Mouse (Mus musculus): ENCODE measurements at regions not wholly inside any gene's neighbourhood (a gene's known extent, or its start where the extent isn't known, plus 50 kb on each side); places are given as distances from the start of the nearest gene placed in this dataset.

DNA sequence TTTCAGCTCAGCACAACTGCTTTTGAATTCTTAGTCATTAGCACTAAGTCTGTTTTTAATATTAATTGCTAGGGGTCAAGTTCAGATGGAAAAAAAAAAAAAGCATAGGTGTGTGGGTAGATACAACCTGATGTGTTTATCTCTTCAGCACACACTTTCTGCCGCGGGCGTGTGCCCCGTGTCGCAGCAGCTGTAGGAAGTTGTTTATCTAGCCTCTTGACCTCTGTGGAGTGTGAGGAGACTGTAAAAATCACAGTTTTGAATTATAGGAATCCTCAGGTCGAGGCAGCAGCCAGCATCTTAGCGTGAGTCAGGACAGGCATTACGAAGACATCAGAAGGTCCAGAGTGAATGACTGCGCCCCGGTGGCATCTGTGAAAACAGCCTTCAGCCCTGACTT, 72.8 kb upstream of the Srd5a3 start:
- Histone ChIP-seq H3K4me3 (ENCODE audit: low read depth, low read length) (no peak overlapping the region), H3K9me3 (ENCODE audit: low read length) (no peaks in the 10 kb centered on the region), H3K36me3 (ENCODE audit: insufficient read depth) (no peaks in the 10 kb centered on the region), H3K4me2 (ENCODE audit: low read depth) (no peak overlapping the region), H3K9ac (no peak overlapping the region), H3K27me3 (ENCODE audit: insufficient read depth, low read length) (no peaks in the 10 kb centered on the region), H3K4me1 (ENCODE audit: insufficient read depth) (no peaks in the 10 kb centered on the region), H3K27ac (ENCODE audit: low read depth, low read length) (no peak overlapping the region)
- ATAC-seq (no peak), DNase-seq (no peak)
- TF ChIP-seq CTCF (IDR thresholded peaks at IDR 0.05; ENCODE audit: low read depth), result no peak
- WGBS, result 87% methylated on average over 10 of the region's 10 CpGs

- Histone ChIP-seq H3K9me3 (ENCODE audit: low read length) (no peaks in the 10 kb centered on the region), H3K4me3 (ENCODE audit: low read depth, low read length) (no peak overlapping the region), H3K27me3 (ENCODE audit: insufficient read depth, low read length) (no peaks in the 10 kb centered on the region), H3K9ac (no peak overlapping the region), H3K27ac (ENCODE audit: low read depth, low read length) (no peak overlapping the region), H3K4me1 (ENCODE audit: insufficient read depth) (no peaks in the 10 kb centered on the region), H3K36me3 (ENCODE audit: insufficient read depth) (no peaks in the 10 kb centered on the region), H3K4me2 (ENCODE audit: low read depth) (no peak overlapping the region)
- WGBS, result 68% methylated on average over 4 of the region's 4 CpGs
- ATAC-seq, result no peak
- no peak for TF ChIP-seq CTCF (IDR thresholded peaks at IDR 0.05; ENCODE audit: low read depth)
- no peak for DNase-seq
Observed at GRCm38 (mm10) chr5:76065789-76066188, 74.3 kb upstream of the Srd5a3 start.

GRCm38 (mm10) chr5:76065227-76065626, 74.8 kb upstream of the Srd5a3 start:
- WGBS, result 65% methylated on average over 6 of the region's 6 CpGs
- no peaks in the 10 kb centered on the region for H3K27me3 ChIP-seq (ENCODE audit: insufficient read depth, low read length)
- DNase-seq (no peak), ATAC-seq (no peak)
- no peak overlapping the region for H3K9ac ChIP-seq
- H3K4me1 ChIP-seq (ENCODE audit: insufficient read depth), result no peaks in the 10 kb centered on the region
- H3K4me2 ChIP-seq (ENCODE audit: low read depth), result no peak overlapping the region
- H3K9me3 ChIP-seq (ENCODE audit: low read length), result no peaks in the 10 kb centered on the region
- no peaks in the 10 kb centered on the region for H3K36me3 ChIP-seq (ENCODE audit: insufficient read depth)
- TF ChIP-seq CTCF (IDR thresholded peaks at IDR 0.05; ENCODE audit: low read depth), result no peak
- H3K4me3 ChIP-seq (ENCODE audit: low read depth, low read length), result no peak overlapping the region
- no peak overlapping the region for H3K27ac ChIP-seq (ENCODE audit: low read depth, low read length)

GRCm38 (mm10) chr5:76064686-76065085, 75.4 kb upstream of the Srd5a3 start:
- no peak overlapping the region for H3K9ac ChIP-seq
- ATAC-seq, result no peak
- H3K27me3 ChIP-seq (ENCODE audit: insufficient read depth, low read length), result no peaks in the 10 kb centered on the region
- TF ChIP-seq CTCF (IDR thresholded peaks at IDR 0.05; ENCODE audit: low read depth), result no peak
- H3K4me3 ChIP-seq (ENCODE audit: low read depth, low read length), result no peak overlapping the region
- no peak overlapping the region for H3K4me2 ChIP-seq (ENCODE audit: low read depth)
- H3K27ac ChIP-seq (ENCODE audit: low read depth, low read length), result no peak overlapping the region
- H3K9me3 ChIP-seq (ENCODE audit: low read length), result no peaks in the 10 kb centered on the region
- no peaks in the 10 kb centered on the region for H3K36me3 ChIP-seq (ENCODE audit: insufficient read depth)
- no peaks in the 10 kb centered on the region for H3K4me1 ChIP-seq (ENCODE audit: insufficient read depth)
- WGBS, result 73% methylated on average over 5 of the region's 5 CpGs
- no peak for DNase-seq

DNA sequence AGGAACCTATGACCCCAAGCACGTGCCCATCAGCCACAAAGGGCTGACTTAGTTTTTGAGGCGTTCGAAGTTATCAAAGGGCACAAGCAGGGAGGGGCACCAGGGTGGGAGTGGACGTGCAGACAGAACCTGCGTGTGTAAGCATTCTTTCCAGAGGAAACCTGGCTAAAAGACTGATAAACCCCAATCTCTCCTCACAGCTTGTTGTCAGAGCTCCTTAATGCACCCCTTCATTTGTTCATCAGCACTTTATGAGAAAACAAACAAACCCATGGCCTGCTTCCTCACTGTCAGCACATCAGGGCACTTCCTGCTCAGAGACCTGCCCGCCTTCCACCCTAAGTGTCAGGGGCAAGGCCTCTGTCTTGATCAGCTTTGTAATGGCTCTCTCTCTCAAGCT, 76.6 kb upstream of the Srd5a3 start:
- no peaks in the 10 kb centered on the region for H3K36me3 ChIP-seq (ENCODE audit: insufficient read depth)
- H3K9me3 ChIP-seq (ENCODE audit: low read length), result no peaks in the 10 kb centered on the region
- H3K4me3 ChIP-seq (ENCODE audit: low read depth, low read length), result no peak overlapping the region
- no peaks in the 10 kb centered on the region for H3K27me3 ChIP-seq (ENCODE audit: insufficient read depth, low read length)
- 64% methylated on average over 6 of the region's 6 CpGs for WGBS
- no peak overlapping the region for H3K4me2 ChIP-seq (ENCODE audit: low read depth)
- no peak overlapping the region for H3K9ac ChIP-seq
- no peaks in the 10 kb centered on the region for H3K4me1 ChIP-seq (ENCODE audit: insufficient read depth)
- TF ChIP-seq CTCF (IDR thresholded peaks at IDR 0.05; ENCODE audit: low read depth), result no peak
- H3K27ac ChIP-seq (ENCODE audit: low read depth, low read length), result no peak overlapping the region
- DNase-seq (no peak), ATAC-seq (no peak)

GRCm38 (mm10) chr5:76058011-76058410, 79.8 kb upstream of the Kdr start:
- no peak for TF ChIP-seq CTCF (IDR thresholded peaks at IDR 0.05; ENCODE audit: low read depth)
- no peak for ATAC-seq
- no peaks in the 10 kb centered on the region for H3K36me3 ChIP-seq (ENCODE audit: insufficient read depth)
- no peaks in the 10 kb centered on the region for H3K27me3 ChIP-seq (ENCODE audit: insufficient read depth, low read length)
- no peak overlapping the region for H3K4me3 ChIP-seq (ENCODE audit: low read depth, low read length)
- DNase-seq, result no peak
- WGBS, result 78% methylated on average over 7 of the region's 7 CpGs
- no peak overlapping the region for H3K9ac ChIP-seq
- H3K4me1 ChIP-seq (ENCODE audit: insufficient read depth), result no peaks in the 10 kb centered on the region
- no peak overlapping the region for H3K27ac ChIP-seq (ENCODE audit: low read depth, low read length)
- no peaks in the 10 kb centered on the region for H3K9me3 ChIP-seq (ENCODE audit: low read length)
- no peak overlapping the region for H3K4me2 ChIP-seq (ENCODE audit: low read depth)

GRCm38 (mm10) chr5:76055849-76056248, 77.6 kb upstream of the Kdr start:
- H3K27me3 ChIP-seq (ENCODE audit: insufficient read depth, low read length), result no peaks in the 10 kb centered on the region
- ATAC-seq (no peak), DNase-seq (no peak)
- H3K9me3 ChIP-seq (ENCODE audit: low read length), result no peaks in the 10 kb centered on the region
- H3K36me3 ChIP-seq (ENCODE audit: insufficient read depth), result no peaks in the 10 kb centered on the region
- no peak overlapping the region for H3K27ac ChIP-seq (ENCODE audit: low read depth, low read length)
- no peaks in the 10 kb centered on the region for H3K4me1 ChIP-seq (ENCODE audit: insufficient read depth)
- no peak overlapping the region for H3K4me3 ChIP-seq (ENCODE audit: low read depth, low read length)
- H3K4me2 ChIP-seq (ENCODE audit: low read depth), result no peak overlapping the region
- no peak overlapping the region for H3K9ac ChIP-seq
- TF ChIP-seq CTCF (IDR thresholded peaks at IDR 0.05; ENCODE audit: low read depth), result no peak
- WGBS, result 57% methylated on average over 2 of the region's 2 CpGs

DNA sequence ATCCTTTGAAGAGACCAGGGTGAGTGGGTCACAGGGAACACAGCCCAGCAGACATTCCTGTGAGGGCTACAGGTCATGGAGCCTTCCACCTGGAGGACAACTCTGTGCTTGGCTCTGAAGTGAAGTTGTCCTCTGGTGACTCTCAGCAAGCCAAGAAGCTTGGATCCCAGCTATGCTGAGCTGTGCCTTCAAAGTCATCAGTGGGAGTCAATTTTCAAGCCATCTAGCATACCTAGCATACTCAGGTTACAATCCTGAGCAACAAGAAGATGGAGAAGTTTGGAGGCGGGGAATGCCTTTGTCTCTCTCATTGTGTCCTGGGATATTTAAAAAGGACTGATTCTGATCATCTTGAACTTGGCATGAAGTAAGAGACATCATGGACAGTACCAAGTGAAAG, 74.5 kb upstream of the Kdr start:
- Histone ChIP-seq H3K36me3 (ENCODE audit: insufficient read depth) (no peaks in the 10 kb centered on the region), H3K4me3 (ENCODE audit: low read depth, low read length) (no peak overlapping the region), H3K27me3 (ENCODE audit: insufficient read depth, low read length) (no peaks in the 10 kb centered on the region), H3K4me2 (ENCODE audit: low read depth) (no peak overlapping the region), H3K9me3 (ENCODE audit: low read length) (no peaks in the 10 kb centered on the region), H3K27ac (ENCODE audit: low read depth, low read length) (no peak overlapping the region), H3K9ac (no peak overlapping the region), H3K4me1 (ENCODE audit: insufficient read depth) (no peaks in the 10 kb centered on the region)
- ATAC-seq, result no peak
- WGBS, result 95% methylated on average over 1 of the region's 1 CpGs
- no peak for TF ChIP-seq CTCF (IDR thresholded peaks at IDR 0.05; ENCODE audit: low read depth)
- DNase-seq, result no peak

Measured in forebrain, postnatal 0 days (tissue).